Mouse (Mus musculus) B cell, adult 2 months (primary cell): ENCODE data around the gene Megf11.

Experiments
- DNase-seq, 2 experiments: peaks; one replicate each; pipeline ENCODE4 v3.0.0; 2022

Megf11 gene

DNA sequence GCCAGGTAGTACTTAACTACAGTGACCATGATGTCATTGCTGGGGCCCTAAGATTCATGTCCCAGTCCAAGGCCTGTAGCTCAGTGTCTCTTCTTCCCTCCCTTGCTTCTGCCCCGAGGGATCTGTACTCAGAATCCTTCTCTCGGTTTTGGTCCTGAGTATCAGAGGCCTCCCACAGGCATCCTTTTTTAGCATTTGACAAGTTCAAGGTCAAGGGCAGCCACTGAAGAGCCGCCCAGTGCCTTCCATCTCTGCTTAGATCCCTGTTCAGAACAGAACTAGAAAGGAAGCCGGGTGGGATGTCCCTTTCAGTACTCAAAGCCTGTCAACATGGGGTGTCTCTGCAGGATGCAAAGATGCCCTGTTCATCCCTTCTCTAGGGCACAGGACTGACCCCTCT lies 185.0 kb downstream of the Megf11 start:
- DNase-seq: no peak

- no peak for DNase-seq
Observed at GRCm38 (mm10) chr9:64571091-64571490, 185.7 kb downstream of the Megf11 start.

DNA sequence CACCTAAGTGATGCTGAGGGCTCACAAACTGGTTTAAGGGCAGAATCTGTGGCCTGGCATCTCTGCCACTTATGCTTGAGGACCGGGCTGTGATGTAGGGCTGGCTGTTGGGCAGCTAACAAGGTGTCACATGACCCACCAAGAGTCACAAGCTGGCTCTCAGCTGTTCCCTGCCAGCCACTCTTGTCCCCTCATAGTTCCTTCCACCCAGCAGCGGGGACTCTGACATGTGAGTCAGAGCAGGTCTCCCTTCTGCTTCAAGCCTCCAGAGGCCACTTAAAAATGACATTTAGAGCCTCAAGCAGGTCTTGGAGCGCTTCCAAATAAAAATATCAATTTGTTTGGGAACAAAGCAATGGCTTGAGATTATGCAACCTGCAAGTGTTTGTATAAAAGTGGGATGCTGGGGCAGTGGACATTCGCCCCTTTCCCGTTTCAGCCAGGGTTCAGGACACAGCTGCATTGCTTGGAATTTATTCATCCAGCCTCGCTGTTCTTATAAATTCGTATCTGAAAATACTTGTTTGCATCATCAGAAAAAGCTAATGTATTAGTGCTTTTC lies 187.3 kb downstream of the Megf11 start:
- no peak for DNase-seq

DNA sequence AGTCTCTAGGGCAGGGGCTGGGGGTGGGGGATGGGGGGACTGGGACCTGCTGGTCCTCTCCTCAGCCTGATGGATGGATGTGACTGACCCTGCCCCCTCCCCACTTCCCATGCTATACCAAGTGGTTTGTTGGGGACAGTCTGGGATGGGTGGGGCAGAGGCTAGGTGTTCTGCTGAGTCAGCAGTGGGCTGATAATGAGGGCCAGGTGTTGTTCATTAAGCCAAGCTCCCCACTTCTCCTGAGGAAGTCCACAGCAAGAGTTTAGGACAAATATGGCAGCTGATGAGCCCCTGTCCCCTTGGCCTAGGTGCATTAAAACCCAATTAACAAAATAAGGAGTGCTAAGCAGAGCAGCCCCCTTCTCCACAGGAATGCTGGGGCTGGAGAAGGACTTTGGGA lies 190.2 kb downstream of the Megf11 start:
- DNase-seq: no peak

DNA sequence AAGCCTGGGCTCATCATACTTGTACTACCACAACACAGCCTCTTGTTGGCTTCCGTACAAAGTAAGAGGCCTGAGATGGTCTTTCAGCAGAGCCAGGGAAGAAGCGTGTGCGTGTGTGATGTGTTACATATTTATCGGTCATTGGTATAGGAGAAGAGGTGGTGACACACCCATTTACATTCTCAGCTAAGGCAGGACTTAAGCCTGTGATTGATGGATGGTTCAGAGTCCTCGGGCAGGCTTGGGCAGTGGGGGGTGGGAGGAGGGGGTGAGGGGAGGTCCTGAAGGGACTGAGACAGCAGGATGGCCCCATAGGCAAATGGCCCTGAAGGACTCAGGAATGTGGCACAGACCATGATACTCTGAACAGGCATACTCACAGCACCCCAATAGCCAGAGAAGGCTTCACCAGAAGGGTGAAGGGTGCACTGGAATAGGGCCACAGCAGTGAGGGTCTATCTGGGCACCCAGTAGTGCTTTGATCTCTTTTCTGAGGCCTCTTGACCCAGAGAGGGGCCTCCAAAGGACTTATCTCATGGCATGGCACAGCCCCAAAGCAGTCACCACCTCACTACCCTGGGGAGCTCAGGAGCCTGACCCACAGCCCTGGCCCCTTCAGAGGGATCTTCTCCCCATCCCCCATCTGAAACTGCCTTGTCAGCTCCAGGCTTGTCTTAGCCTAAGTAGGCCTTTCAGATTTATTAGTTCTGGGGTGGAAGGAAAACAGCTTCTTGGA lies 190.9 kb downstream of the Megf11 start:
- DNase-seq: no peak

DNA sequence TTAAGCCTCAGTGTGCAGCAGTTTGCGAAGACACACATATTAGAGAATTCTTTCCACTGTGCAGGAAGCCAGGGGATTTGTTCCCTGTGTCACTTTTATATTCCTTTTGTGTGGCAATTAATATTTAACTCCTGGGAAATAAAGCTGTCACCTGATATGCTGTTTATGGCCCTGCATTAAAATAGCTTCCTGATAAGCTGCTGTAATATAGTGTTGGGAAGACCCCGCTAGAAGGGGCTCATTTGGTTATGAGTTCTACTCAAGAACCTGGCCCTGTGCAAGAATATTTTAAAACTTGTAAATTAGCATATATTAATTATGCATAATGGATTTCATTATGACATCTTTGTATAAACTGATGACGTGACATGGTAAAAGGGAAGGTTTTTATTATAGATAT lies 191.7 kb downstream of the Megf11 start:
- DNase-seq: no peak

DNA sequence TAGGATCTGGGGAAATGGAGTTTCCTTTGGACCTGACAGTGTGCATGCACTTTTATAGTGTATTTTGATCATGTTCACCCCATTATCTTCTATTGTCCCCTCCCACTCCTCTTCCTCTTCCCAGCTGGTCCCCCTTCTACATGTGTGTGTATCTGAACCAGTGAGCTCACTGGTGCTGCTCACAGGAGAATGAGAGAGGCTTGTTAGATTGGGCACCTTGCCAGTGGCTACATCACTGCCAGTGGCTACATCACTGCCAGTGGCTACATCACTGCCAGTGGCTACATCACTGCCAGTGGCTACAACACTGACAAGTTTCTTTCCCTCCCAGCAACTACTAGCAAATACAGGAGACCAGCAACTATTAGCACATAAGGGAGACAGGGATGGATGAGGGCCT lies 192.6 kb downstream of the Megf11 start:
- DNase-seq: no peak

DNA sequence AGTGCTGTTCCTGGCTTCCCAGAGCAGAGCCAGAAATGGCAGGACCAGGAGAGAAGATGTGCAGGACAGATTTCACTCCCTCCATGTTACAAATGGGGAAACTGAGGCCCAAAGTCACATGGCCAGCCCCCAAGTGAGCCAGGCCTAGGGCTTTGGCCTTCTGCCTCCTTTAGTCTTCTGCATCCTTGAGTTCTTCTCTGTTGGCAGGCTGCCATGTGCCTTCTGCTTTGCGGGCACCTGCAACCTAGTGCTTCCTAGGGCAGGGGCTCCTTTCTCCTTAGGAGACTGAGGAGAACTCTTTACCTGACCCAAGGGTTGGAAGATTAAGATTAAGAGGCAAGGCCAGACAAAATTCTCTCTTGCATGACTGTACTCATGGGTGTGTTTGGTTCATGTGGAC lies 193.9 kb downstream of the Megf11 start:
- no peak for DNase-seq

- no peak for DNase-seq
Observed at GRCm38 (mm10) chr9:64586292-64586691, 200.9 kb downstream of the Megf11 start.

GRCm38 (mm10) chr9:64587991-64588390 lies 202.6 kb downstream of the Megf11 start:
- DNase-seq: no peak

DNA sequence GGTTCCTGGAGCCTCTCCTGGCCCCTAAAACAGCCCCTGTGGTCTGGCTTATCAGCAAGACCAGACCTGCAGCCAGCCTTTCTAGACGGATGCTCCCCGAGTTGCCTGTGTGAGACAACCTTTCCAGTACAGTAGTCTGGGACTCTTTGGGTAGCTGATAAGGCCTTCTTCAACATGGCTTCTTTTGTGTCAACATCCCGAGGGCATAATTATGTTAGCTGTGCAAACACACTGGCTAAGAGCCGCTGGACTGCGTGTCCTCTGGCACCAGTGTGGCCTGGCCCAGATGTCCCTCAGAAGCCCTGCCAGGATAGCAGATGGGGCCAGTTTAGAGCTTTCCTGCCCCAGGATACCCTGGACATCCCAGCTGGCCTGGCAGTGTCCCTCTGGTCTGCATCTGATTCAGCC lies 205.2 kb downstream of the Megf11 start:
- no peak for DNase-seq

GRCm38 (mm10) chr9:64591436-64591835 lies 206.0 kb downstream of the Megf11 start:
- no peak for DNase-seq

- no peak for DNase-seq
Observed at GRCm38 (mm10) chr9:64594442-64594841, 209.0 kb downstream of the Megf11 start.

GRCm38 (mm10) chr9:64598427-64598826 lies 213.0 kb downstream of the Megf11 start:
- no peak for DNase-seq

- DNase-seq: no peak
Observed at GRCm38 (mm10) chr9:64600731-64601130, 215.3 kb downstream of the Megf11 start.

GRCm38 (mm10) chr9:64602895-64603294 lies 217.5 kb downstream of the Megf11 start:
- DNase-seq: no peak

GRCm38 (mm10) chr9:64604217-64604711 lies 218.8 kb downstream of the Megf11 start:
- no peak for DNase-seq

DNA sequence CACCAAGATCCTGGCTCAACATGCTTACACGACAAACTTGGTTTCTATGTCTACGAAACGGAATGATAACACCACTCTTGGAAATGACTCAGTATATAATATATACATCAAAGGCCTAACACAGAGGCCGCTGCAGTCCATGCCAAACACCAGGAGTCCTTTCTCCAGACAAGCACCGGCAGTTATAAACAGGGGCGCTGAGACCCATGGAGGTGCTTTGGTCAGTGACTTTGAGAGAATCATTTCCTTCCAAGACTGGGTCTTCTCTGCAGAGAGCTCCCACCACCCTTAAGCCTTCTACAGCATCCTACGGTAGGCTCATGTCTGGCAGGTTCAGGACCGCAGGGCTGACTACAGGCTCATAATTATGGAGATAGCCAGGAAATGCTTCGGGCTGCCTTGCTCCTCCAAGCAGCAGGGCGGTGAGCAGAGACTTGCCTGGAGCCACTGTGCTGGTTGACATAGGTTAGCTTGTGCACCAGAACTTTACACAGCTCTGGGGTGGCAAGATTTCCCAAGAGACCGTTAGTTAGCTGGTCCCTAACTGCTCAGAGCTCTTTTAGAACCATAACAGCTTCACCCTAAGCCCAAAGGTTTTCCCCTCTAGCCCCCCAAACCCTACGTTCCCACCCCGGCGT lies 219.8 kb downstream of the Megf11 start:
- DNase-seq: no peak

- no peak for DNase-seq
Observed at GRCm38 (mm10) chr9:64605735-64606349, 220.4 kb downstream of the Megf11 start.

- no peak for DNase-seq
Observed at GRCm38 (mm10) chr9:64607049-64607448, 221.6 kb downstream of the Megf11 start.

DNA sequence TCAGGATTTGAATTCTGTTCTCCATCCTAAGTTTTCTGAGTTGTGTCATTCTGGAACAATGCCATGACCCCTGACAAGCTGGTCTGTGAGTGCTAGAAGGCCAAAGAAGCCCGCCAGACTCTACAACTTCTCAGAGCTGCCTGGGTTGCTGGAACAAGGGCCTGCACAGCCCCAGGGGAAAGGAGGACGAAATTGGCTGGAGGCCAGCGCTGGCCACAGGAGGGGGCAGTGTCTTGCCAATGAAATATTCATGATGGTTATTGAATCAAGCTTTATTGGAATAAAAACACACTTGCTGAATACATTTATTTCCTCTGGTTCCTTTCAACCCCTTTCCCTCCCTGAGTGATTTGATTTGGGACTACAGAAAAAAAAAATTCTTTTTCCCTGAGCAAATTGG lies 224.1 kb downstream of the Megf11 start:
- no peak for DNase-seq

DNA sequence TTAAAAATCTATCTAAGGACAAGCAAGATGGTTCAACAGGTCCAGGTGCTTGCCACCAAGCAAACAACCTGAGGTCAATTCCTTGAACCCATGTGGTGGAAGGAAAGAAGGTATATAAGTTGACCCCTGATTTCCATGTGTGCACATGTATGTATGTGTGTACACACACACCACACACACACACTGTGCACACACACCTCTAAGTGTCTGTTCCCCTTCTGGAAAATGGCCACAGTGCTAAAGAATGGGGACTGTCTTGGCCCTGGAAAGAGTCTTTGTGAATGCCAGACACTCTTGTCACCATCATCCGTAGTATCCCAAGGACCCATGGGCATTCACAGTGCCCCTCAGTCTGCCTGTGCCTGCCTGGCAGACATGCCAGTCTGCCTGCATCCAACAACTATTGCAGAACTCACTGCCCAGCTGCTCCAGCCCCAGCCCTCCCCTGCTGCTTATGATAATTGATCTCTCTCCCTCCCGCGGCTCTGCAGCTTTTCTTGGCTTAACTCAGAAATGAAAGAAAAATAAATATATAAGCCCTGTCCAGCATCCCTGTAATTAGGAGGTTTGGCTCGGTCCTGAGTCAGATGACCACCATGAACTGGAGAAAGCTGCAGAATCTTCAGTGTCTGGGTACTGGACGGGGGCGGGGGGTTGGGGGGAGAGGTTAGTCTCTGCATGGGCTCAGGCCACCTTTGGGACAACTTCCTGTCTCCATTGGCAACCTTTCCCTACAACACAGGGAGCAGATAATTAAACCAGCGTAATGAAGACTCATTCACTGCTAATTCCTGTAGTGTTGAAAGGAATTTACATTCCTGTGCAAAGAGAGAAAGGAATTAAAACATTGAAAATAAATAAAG lies 226.9 kb downstream of the Megf11 start:
- no peak for DNase-seq
